Mouse (Mus musculus) limb, embryonic 14.5 days (tissue): ENCODE results near the gene Cox20. TPM values are rescaled to one million over a fixed set of nuclear protein-coding genes. Genes with fewer than 3 reads are reported as not detected.

ENCODE experiments used
- ATAC-seq: fragments of 200-750 bp; cut with Nextera tagmentation; 2 replicates; pipeline ENCODE4 v1.8.0; 2017; ENCODE audit warnings: low read depth, moderate number of reproducible peaks, moderate TSS enrichment; ENCODE audit not compliant: low FRiP score
- DNase-seq: peaks from one replicate; pipeline ENCODE4 v3.0.0-alpha.2; 2015; ENCODE audit warnings: low spot score
- H3K27ac ChIP-seq: fragments of 300-500 bp; sonication (generic); replicated peaks from 2 replicates; pipeline ENCODE4 v1.5.1; 2014; ENCODE audit warnings: low read depth, mild to moderate bottlenecking, low read length, moderate library complexity, mixed read lengths
- H3K27me3 ChIP-seq: fragments of 300-500 bp; sonication (generic); 2 replicates; pipeline ENCODE4 v1.6.1; 2014; ENCODE audit warnings: low read length, mixed read lengths; ENCODE audit not compliant: control insufficient read depth, insufficient read depth
- H3K36me3 ChIP-seq: fragments of 300-500 bp; sonication (generic); 2 replicates; pipeline ENCODE4 v1.6.1; 2014; ENCODE audit warnings: mild to moderate bottlenecking, low read length, moderate library complexity, mixed read lengths; ENCODE audit not compliant: control insufficient read depth, insufficient read depth
- H3K4me1 ChIP-seq: fragments of 300-500 bp; sonication (generic); 2 replicates; pipeline ENCODE4 v1.6.1; 2014; ENCODE audit warnings: antibody characterized with exemption, low read length, mixed read lengths; ENCODE audit not compliant: control insufficient read depth, insufficient read depth
- H3K4me2 ChIP-seq: fragments of 300-500 bp; sonication (generic); replicated peaks from 2 replicates; pipeline ENCODE4 v1.6.1; 2014; ENCODE audit warnings: low read depth, mild to moderate bottlenecking, low read length, moderate library complexity; ENCODE audit not compliant: severe bottlenecking
- H3K4me3 ChIP-seq: fragments of 300-500 bp; sonication (generic); replicated peaks from 2 replicates; pipeline ENCODE4 v1.5.1; 2014; ENCODE audit warnings: low read length
- H3K9ac ChIP-seq: fragments of 300-500 bp; sonication (generic); 2 replicates; pipeline ENCODE4 v1.6.1; 2014; ENCODE audit warnings: mild to moderate bottlenecking, low read depth, low read length, moderate library complexity; ENCODE audit not compliant: severe bottlenecking
- H3K9me3 ChIP-seq: fragments of 300-500 bp; sonication (generic); 2 replicates; pipeline ENCODE4 v1.6.1; 2016; ENCODE audit warnings: low read length; ENCODE audit not compliant: control insufficient read depth
- POLR2A ChIP-seq: fragments of 200-500 bp; IDR thresholded peaks from 2 replicates; pipeline ENCODE4 v1.8.0; 2012; ENCODE audit warnings: inconsistent platforms, mild to moderate bottlenecking, moderate library complexity, borderline replicate concordance; ENCODE audit not compliant: insufficient read depth, insufficient read length; ENCODE audit errors: extremely low read depth
- WGBS: fragments of 180-500 bp; shearing (Covaris S2); extraction: QIAGEN DNeasy Blood & Tissue Kit; methylation state at CpG from one replicate; pipeline ENCODE4 v1.1.7; 2014; 5-methylcytosine and 5-hydroxymethylcytosine counted together
- microRNA-seq: library from miRNA; unstranded; fragments of <30 nt; microRNA quantifications from one replicate; pipeline ENCODE4, GENCODE M21; 2016
- polyA plus RNA-seq, 2 experiments: library from polyadenylated mRNA; depleted of rRNA in 1 of 2; stranded (reverse) in 1 of 2; unstranded in 1 of 2; fragments of >200 nt; fragmentation: Nextera tagmentation in 1 of 2; extraction: Ambion mirVana in 1 of 2; gene quantifications; 2 replicates each; pipeline versions ENCODE4 v1.2.1 to v1.2.3; 2012 to 2014

Cox20 gene
- polyA plus RNA-seq, 2 experiments, result 72.8 to 116 TPM

DNA sequence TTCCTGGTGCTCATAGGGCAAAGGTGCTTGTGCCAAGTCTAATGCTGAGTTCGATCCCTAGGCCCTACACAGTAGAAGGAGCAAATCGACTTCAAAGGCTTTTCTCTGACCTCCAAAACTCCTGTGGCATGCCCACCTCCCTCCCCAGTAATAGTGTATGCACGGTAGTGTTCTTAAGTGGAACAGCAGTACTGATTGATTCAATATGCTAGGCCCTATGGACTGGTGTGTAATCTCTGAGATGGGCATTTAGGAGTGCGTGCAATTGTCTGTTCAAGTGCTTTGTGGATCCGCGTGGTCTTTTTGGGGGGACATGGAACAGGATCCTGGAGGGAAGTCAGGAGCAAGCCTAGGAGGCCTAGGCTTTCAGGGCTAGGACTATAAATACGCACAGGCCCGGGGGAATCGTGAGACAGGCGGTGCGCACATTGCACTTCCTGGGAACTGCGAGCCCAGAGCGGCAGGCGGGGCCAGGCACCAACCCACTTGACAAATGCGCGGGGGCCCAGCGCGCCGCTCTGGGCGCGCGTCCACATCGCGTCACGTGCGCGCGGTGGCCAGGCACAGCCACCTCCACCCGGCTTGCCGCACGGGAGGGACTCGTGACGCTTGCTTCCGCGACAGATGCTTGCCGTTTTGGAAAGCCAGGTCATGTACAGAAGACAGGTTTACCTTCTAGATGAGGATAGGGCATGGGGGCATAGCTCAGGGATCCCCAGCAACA is 49.8 kb downstream of the Cox20 start:
- Histone ChIP-seq H3K27ac (0 out of 2 replicates have a peak overlapping the region, but pooled peaks have one; percentile 8), H3K9me3 (no peaks in the 10 kb centered on the region), H3K4me1 (peaks cover 3% of the 10 kb centered on the region; the same call in 1 of the 2 replicates), H3K36me3 (no peaks in the 10 kb centered on the region), H3K27me3 (no peaks in the 10 kb centered on the region), H3K9ac (peak overlapping the region; percentile 53), H3K4me2 (peak overlapping the region; percentile 64), H3K4me3 (peak overlapping the region; percentile 37)
- DNase-seq (peak; percentile 76), ATAC-seq (peak; percentile 93)
- WGBS, result under 1% methylated on average over 36 of the region's 36 CpGs
- 0 out of 2 replicates have a peak, but pooled peaks have one; percentile 25 for TF ChIP-seq POLR2A

DNA sequence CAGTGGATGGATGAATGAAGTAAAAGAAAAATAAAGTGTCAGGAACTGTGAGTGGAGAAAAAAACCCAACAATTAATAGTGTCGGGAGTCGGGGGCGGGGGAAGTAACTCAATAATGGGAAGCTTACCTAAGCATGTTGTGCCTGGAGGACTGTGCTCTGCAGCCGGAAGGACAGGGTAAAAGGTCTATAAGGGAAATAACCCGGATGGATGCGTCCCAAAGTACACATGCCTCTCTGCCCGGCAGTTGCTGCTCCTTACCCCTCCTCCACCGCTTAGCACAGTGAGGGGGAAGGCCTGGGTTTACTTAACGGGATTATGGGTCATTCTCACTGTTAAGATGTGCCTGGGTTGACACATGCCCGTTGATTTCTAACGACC is 50.3 kb downstream of the Cox20 start:
- Histone ChIP-seq H3K27ac (0 out of 2 replicates have a peak overlapping the region, but pooled peaks have one; percentile 8), H3K4me1 (peaks cover 3% of the 10 kb centered on the region; the same call in 1 of the 2 replicates), H3K9me3 (no peaks in the 10 kb centered on the region), H3K4me3 (peak overlapping the region; percentile 37), H3K4me2 (peak overlapping the region; percentile 64), H3K36me3 (no peaks in the 10 kb centered on the region), H3K9ac (peak overlapping the region; percentile 53), H3K27me3 (no peaks in the 10 kb centered on the region)
- no peak for TF ChIP-seq POLR2A
- ATAC-seq (peak; percentile 63), DNase-seq (peak; percentile 12)
- under 1% methylated on average over 11 of the region's 11 CpGs for WGBS

Small RNA genes within 50 kb of the gene (microRNA-seq; reads per million reads assigned to microRNA genes)
- gene Gm27458, result not detected

Other genes with a start within 250 kb of the Cox20 start
- gene Desi2, start 131.7 kb upstream of the Cox20 start, polyA plus RNA-seq (2012; rRNA removed), result 15.8 and 17.0 TPM in 2 replicates
- 23.5 and 26.5 TPM in 2 replicates for gene Desi2, start 131.7 kb upstream of the Cox20 start, polyA plus RNA-seq (2014; fragmentation: Nextera tagmentation; extraction: Ambion mirVana)
- 246 and 379 TPM in 2 replicates for gene Hnrnpu, start 18.7 kb downstream of the Cox20 start, polyA plus RNA-seq (2012; rRNA removed)
- gene Hnrnpu, start 18.7 kb downstream of the Cox20 start, polyA plus RNA-seq (2014; fragmentation: Nextera tagmentation; extraction: Ambion mirVana), result 393 and 475 TPM in 2 replicates
- 0.99 and 1.4 TPM in 2 replicates for gene Efcab2, start 87.0 kb downstream of the Cox20 start, polyA plus RNA-seq (2012; rRNA removed)
- gene Efcab2, start 87.0 kb downstream of the Cox20 start, polyA plus RNA-seq (2014; fragmentation: Nextera tagmentation; extraction: Ambion mirVana), result 2.7 and 5.2 TPM in 2 replicates
- 8.8 and 11.0 TPM in 2 replicates for gene Kif26b, start 210.0 kb downstream of the Cox20 start, polyA plus RNA-seq (2012; rRNA removed)
- 8.7 and 11.2 TPM in 2 replicates for gene Kif26b, start 210.0 kb downstream of the Cox20 start, polyA plus RNA-seq (2014; fragmentation: Nextera tagmentation; extraction: Ambion mirVana)